In genomic region chr17:56182975-56183657, GRCm38 (mm10) we compare ENCODE assay signal across 8 mouse cellular contexts. TPM values are rescaled to one million over a fixed set of nuclear protein-coding genes. Genes with fewer than 3 reads are reported as not detected.
DNase-seq lines count a peak whose midpoint lies in the region; ATAC-seq and TF ChIP-seq lines count a peak whose summit lies in the region.

No protein-coding gene starts in this region.

- no peak for DNase-seq in left cerebral cortex, adult 2 months (ENCODE audit: extremely low spot score in 1 of 2, low spot score in 2 of 2)
- DNase-seq in left cerebral cortex, postnatal 14 days (ENCODE audit: low spot score in 2 of 2): no peak
- no peak for DNase-seq in hindbrain, embryonic 14.5 days (ENCODE audit: low spot score)
- DNase-seq in midbrain, embryonic 11.5 days (ENCODE audit: low spot score, missing footprints): peak; percentile 84
- no peak for DNase-seq in T-cell, adult 2 months (ENCODE audit: low spot score)
- DNase-seq in layer of hippocampus, postnatal 10 days (ENCODE audit: low spot score in 2 of 2): no peak
- no peak for DNase-seq in gastrocnemius, postnatal 10 days

- H3K9me3 ChIP-seq in hindbrain, embryonic 14.5 days (ENCODE audit: control insufficient read depth, low read length): no peaks in the 10 kb centered on the region
- no peaks in the 10 kb centered on the region for H3K9me3 ChIP-seq in midbrain, embryonic 11.5 days (ENCODE audit: control insufficient read depth, low read length)

- peak overlapping the region; percentile 96 for H3K4me3 ChIP-seq in left cerebral cortex, adult 2 months
- peak overlapping the region; percentile 90 for H3K4me3 ChIP-seq in bone marrow macrophage, adult 2 months (ENCODE audit: insufficient read depth, low read length)
- H3K4me3 ChIP-seq in hindbrain, embryonic 14.5 days (replicated peaks; ENCODE audit: low read length): peak overlapping the region; percentile 57
- H3K4me3 ChIP-seq in midbrain, embryonic 11.5 days (ENCODE audit: low read depth, low read length): peak overlapping the region; percentile 70

- no peak for TF ChIP-seq POLR2A in bone marrow macrophage, adult 2 months (IDR thresholded peaks at IDR 0.05; ENCODE audit: borderline replicate concordance, low read depth, low read length)

- ATAC-seq in hindbrain, embryonic 14.5 days (ENCODE audit: low FRiP score): peak; percentile 7
- ATAC-seq in midbrain, embryonic 11.5 days (ENCODE audit: low FRiP score): peak; percentile 31

- H3K9ac ChIP-seq in hindbrain, embryonic 14.5 days: peak overlapping the region; percentile 67
- peak overlapping the region; percentile 76 for H3K9ac ChIP-seq in midbrain, embryonic 11.5 days (ENCODE audit: low read length)

- intact Hi-C loops in left cerebral cortex, adult 2 months (cut with DNase I): loop anchor here (2.0 to 5.0 kb wide), 2 partner anchors 50 to 69 kb away; no protein-coding TSS in a partner anchor
- intact Hi-C loops in left cerebral cortex, postnatal 14 days (cut with DNase I): no loop called here

- peak overlapping the region; percentile 88 for H3K27ac ChIP-seq in left cerebral cortex, adult 2 months
- H3K27ac ChIP-seq in bone marrow macrophage, adult 2 months (ENCODE audit: insufficient read depth, low read depth, low read length): 0 out of 2 replicates have a peak overlapping the region, but pooled peaks have one; percentile 20
- peak overlapping the region; percentile 15; the same call in 1 of the 2 replicates for H3K27ac ChIP-seq in hindbrain, embryonic 14.5 days
- no peak overlapping the region for H3K27ac ChIP-seq in midbrain, embryonic 11.5 days (ENCODE audit: low read depth, low read length)

- WGBS in hindbrain, embryonic 14.5 days: 1% methylated on average over 14 of the region's 14 CpGs
- 4% methylated on average over 14 of the region's 14 CpGs for WGBS in midbrain, embryonic 11.5 days

- peaks cover 3% of the 10 kb centered on the region for H3K4me1 ChIP-seq in bone marrow macrophage, adult 2 months (ENCODE audit: control insufficient read depth, insufficient read depth, low read length)
- H3K4me1 ChIP-seq in hindbrain, embryonic 14.5 days (replicated peaks; ENCODE audit: control insufficient read depth, insufficient read depth, low read length): peaks cover 7% of the 10 kb centered on the region
- H3K4me1 ChIP-seq in midbrain, embryonic 11.5 days (ENCODE audit: control insufficient read depth, insufficient read depth, low read length): peaks cover 10% of the 10 kb centered on the region

- H3K27me3 ChIP-seq in hindbrain, embryonic 14.5 days (ENCODE audit: control insufficient read depth, insufficient read depth, low read length): no peaks in the 10 kb centered on the region
- no peaks in the 10 kb centered on the region for H3K27me3 ChIP-seq in midbrain, embryonic 11.5 days (ENCODE audit: control insufficient read depth, insufficient read depth, low read length)

- H3K4me2 ChIP-seq in hindbrain, embryonic 14.5 days (replicated peaks): peak overlapping the region; percentile 96
- H3K4me2 ChIP-seq in midbrain, embryonic 11.5 days: peak overlapping the region; percentile 79

- H3K36me3 ChIP-seq in hindbrain, embryonic 14.5 days (replicated peaks; ENCODE audit: control insufficient read depth, insufficient read depth): peaks cover 55% of the 10 kb centered on the region
- H3K36me3 ChIP-seq in midbrain, embryonic 11.5 days (ENCODE audit: control insufficient read depth, insufficient read depth, low read length): peaks cover 14% of the 10 kb centered on the region; the same call in 1 of the 2 replicates

- no peak for TF ChIP-seq CTCF in left cerebral cortex, adult 2 months (IDR thresholded peaks at IDR 0.05)
- no peak for TF ChIP-seq CTCF in bone marrow macrophage, adult 2 months (IDR thresholded peaks at IDR 0.05; ENCODE audit: low read depth, low read length)

RNA-seq across cellular contexts. Expression of gene Mydgf, which starts 0.6 kb away (rescaled TPM):
- 10 to 100 TPM; 39.5 to 41.2 TPM for total RNA-seq in left cerebral cortex, adult 2 months (2021)
- 10 to 100 TPM; 47.2 to 48.0 TPM for total RNA-seq in left cerebral cortex, postnatal 14 days (2021)
- polyA plus RNA-seq in bone marrow macrophage, adult 2 months (2012; ENCODE audit: insufficient read depth, insufficient read length, missing spikeins): 35.2 and 37.4 TPM in 2 replicates
- polyA plus RNA-seq in hindbrain, embryonic 14.5 days (2014; fragmentation: Nextera tagmentation; extraction: Ambion mirVana): 67.8 and 70.8 TPM in 2 replicates
- polyA plus RNA-seq in midbrain, embryonic 11.5 days (2014; fragmentation: Nextera tagmentation; extraction: Ambion mirVana): 52.3 and 57.7 TPM in 2 replicates
- total RNA-seq in layer of hippocampus, postnatal 10 days (2021): 10 to 100 TPM; 48.3 to 53.7 TPM
- 10 to 100 TPM; 28.8 to 36.5 TPM for total RNA-seq in gastrocnemius, postnatal 10 days (2021)

RNA-seq across cellular contexts. Expression of gene Tnfaip8l1, which starts 20.8 kb away (rescaled TPM):
- total RNA-seq in left cerebral cortex, adult 2 months (2021): 1 to 10 TPM; 7.5 to 8.7 TPM
- total RNA-seq in left cerebral cortex, postnatal 14 days (2021): 1 to 10 TPM; 8.3 to 9.8 TPM
- 4.7 and 5.4 TPM in 2 replicates for polyA plus RNA-seq in bone marrow macrophage, adult 2 months (2012; ENCODE audit: insufficient read depth, insufficient read length, missing spikeins)
- polyA plus RNA-seq in hindbrain, embryonic 14.5 days (2014; fragmentation: Nextera tagmentation; extraction: Ambion mirVana): 8.4 and 9.9 TPM in 2 replicates
- polyA plus RNA-seq in midbrain, embryonic 11.5 days (2014; fragmentation: Nextera tagmentation; extraction: Ambion mirVana): 5.8 and 7.7 TPM in 2 replicates
- 1 to 10 TPM; 7.0 to 7.2 TPM for total RNA-seq in layer of hippocampus, postnatal 10 days (2021)
- total RNA-seq in gastrocnemius, postnatal 10 days (2021): 1 to 10 TPM; 5.0 to 5.3 TPM

RNA-seq across cellular contexts. Expression of gene Dpp9, which starts 35.6 kb away (rescaled TPM):
- total RNA-seq in left cerebral cortex, adult 2 months (2021): 10 to 100 TPM; 70.7 to 74.1 TPM
- total RNA-seq in left cerebral cortex, postnatal 14 days (2021): 10 to 100 TPM; 50.5 to 57.1 TPM
- 22.2 and 25.0 TPM in 2 replicates for polyA plus RNA-seq in bone marrow macrophage, adult 2 months (2012; ENCODE audit: insufficient read depth, insufficient read length, missing spikeins)
- 23.4 and 26.2 TPM in 2 replicates for polyA plus RNA-seq in hindbrain, embryonic 14.5 days (2014; fragmentation: Nextera tagmentation; extraction: Ambion mirVana)
- polyA plus RNA-seq in midbrain, embryonic 11.5 days (2014; fragmentation: Nextera tagmentation; extraction: Ambion mirVana): 29.5 and 33.8 TPM in 2 replicates
- 10 to 100 TPM; 44.5 to 45.6 TPM for total RNA-seq in layer of hippocampus, postnatal 10 days (2021)
- total RNA-seq in gastrocnemius, postnatal 10 days (2021): 10 to 100 TPM; 21.7 to 24.3 TPM

RNA-seq across cellular contexts. Expression of gene Sema6b, which starts 43.0 kb away (rescaled TPM):
- 100 to 1,000 TPM; 117 to 125 TPM for total RNA-seq in left cerebral cortex, adult 2 months (2021)
- total RNA-seq in left cerebral cortex, postnatal 14 days (2021): 100 to 1,000 TPM; 135 to 144 TPM
- 7.8 and 8.1 TPM in 2 replicates for polyA plus RNA-seq in bone marrow macrophage, adult 2 months (2012; ENCODE audit: insufficient read depth, insufficient read length, missing spikeins)
- polyA plus RNA-seq in hindbrain, embryonic 14.5 days (2014; fragmentation: Nextera tagmentation; extraction: Ambion mirVana): 18.3 and 20.5 TPM in 2 replicates
- 1.9 TPM in 2 replicates for polyA plus RNA-seq in midbrain, embryonic 11.5 days (2014; fragmentation: Nextera tagmentation; extraction: Ambion mirVana)
- 100 to 1,000 TPM; 117 to 125 TPM for total RNA-seq in layer of hippocampus, postnatal 10 days (2021)
- 10 to 100 TPM; 14.4 to 14.7 TPM for total RNA-seq in gastrocnemius, postnatal 10 days (2021)
